Mouse (Mus musculus) bone marrow, adult 2 months (tissue): ENCODE data around the gene Slc22a5.

Source experiments
- CTCF ChIP-seq: fragments of 200-500 bp; IDR thresholded peaks from 2 replicates; pipeline ENCODE4 v1.5.1; 2011; ENCODE audit warnings: low read length, control low read depth; ENCODE audit not compliant: control insufficient read depth, insufficient read depth
- POLR2A ChIP-seq: fragments of 200-500 bp; IDR thresholded peaks from 2 replicates; pipeline ENCODE4 v1.6.1; 2011; ENCODE audit warnings: low read depth, mild to moderate bottlenecking, control low read depth, low read length, borderline replicate concordance; ENCODE audit not compliant: control insufficient read depth

GRCm38 (mm10) chr11:53825409-53825808, 66.1 kb downstream of the Slc22a5 start:
- TF ChIP-seq CTCF (no peak), POLR2A (no peak)
